Mouse (Mus musculus) G1E (cell line): ENCODE data around the gene Dpysl5. TPM values are rescaled to one million over a fixed set of nuclear protein-coding genes. Genes with fewer than 3 reads are reported as not detected.

Experiments
- ATAC-seq: 2 replicates; pipeline ENCODE4 v1.8.0; 2016; ENCODE audit warnings: mild to moderate bottlenecking; ENCODE audit not compliant: insufficient number of reproducible peaks, poor library complexity, low FRiP score, severe bottlenecking; ENCODE audit errors: extremely low read depth
- DNase-seq: peaks from one replicate; pipeline ENCODE4 v3.0.0; 2012; ENCODE audit warnings: low spot score
- H3K27me3 ChIP-seq: 2 replicates; pipeline ENCODE4 v1.6.1; 2012; ENCODE audit warnings: mild to moderate bottlenecking, low read length, inconsistent platforms; ENCODE audit not compliant: insufficient read depth
- H3K36me3 ChIP-seq: replicated peaks from 2 replicates; pipeline ENCODE3; 2012; ENCODE audit warnings: mild to moderate bottlenecking, inconsistent platforms
- H3K4me1 ChIP-seq: 2 replicates; pipeline ENCODE4 v1.6.1; 2012; ENCODE audit warnings: low read depth, low read length, inconsistent platforms, mixed read lengths; ENCODE audit not compliant: insufficient read depth
- H3K4me3 ChIP-seq: 2 replicates; pipeline ENCODE4 v1.5.1; 2012; ENCODE audit warnings: low read depth, mild to moderate bottlenecking, inconsistent platforms, low read length, moderate library complexity, mixed read lengths
- H3K9me3 ChIP-seq: replicated peaks from 2 replicates; pipeline ENCODE4 v1.6.1; 2012; ENCODE audit warnings: inconsistent platforms
- CTCF ChIP-seq: IDR thresholded peaks from 2 replicates; pipeline ENCODE4 v1.5.1; 2012; ENCODE audit warnings: low read depth, low read length, inconsistent platforms, mixed read lengths
- GATA1 ChIP-seq: IDR thresholded peaks from 2 replicates; pipeline ENCODE4 v1.6.1; 2012; ENCODE audit warnings: borderline replicate concordance, low read length, inconsistent platforms, mixed read lengths
- GATA2 ChIP-seq: IDR thresholded peaks from 2 replicates; pipeline ENCODE4 v1.6.1; 2012; ENCODE audit warnings: low read depth, low read length, inconsistent platforms, borderline replicate concordance
- POLR2AphosphoS5 ChIP-seq: IDR thresholded peaks from 2 replicates; pipeline ENCODE4 v1.6.1; 2012; ENCODE audit warnings: low read depth, low read length, inconsistent platforms; ENCODE audit not compliant: insufficient replicate concordance
- TAL1 ChIP-seq: conservative IDR thresholded peaks from 2 replicates; pipeline ENCODE4 v1.6.1; 2012; ENCODE audit warnings: low read depth, low read length, inconsistent platforms, mixed read lengths
- polyA plus RNA-seq: library from polyadenylated mRNA; stranded (reverse); fragments of >175 nt; gene quantifications from 2 replicates; pipeline ENCODE4 v1.2.3, GENCODE M21; 2012
- total RNA-seq, 2 experiments: library from RNA; stranded (forward) in 1 of 2; stranded (reverse) in 1 of 2; fragments of 200-1000 nt in 1 of 2; fragments of >200 nt in 1 of 2; fragmentation: Nextera tagmentation in 1 of 2; gene quantifications; 2 replicates each; pipeline ENCODE4 v1.2.3; 2014 to 2017

Gene Dpysl5
- total and polyA plus RNA-seq, 3 experiments: 0.49 TPM; not detected in 2

DNA sequence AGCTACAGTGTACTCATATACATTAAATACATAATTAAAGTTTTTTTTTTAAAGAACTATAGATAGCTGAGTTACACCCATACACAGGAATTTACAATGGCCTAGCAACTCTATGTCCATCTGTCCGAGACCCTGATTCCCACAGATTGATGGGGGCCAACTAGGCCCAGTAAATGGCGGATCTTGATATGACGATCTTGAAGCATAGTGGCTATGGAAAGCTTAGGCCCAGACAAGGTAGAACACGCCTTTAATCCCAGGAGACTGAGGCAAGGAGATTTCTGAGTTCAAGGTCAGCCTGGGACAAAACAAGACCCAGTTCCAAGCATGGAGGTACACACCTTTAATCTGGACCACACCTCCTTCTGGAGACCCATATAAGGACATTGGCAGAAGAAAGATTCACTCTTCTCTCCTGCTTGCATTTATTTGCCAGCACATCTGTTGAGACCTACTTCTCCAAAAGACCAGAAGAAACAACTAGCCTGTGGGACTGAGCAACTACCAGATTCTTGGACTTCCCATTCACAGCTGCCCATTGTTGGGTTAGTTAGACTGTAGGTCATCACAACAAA lies 32.6 kb upstream of the Dpysl5 start:
- peaks cover 45% of the 10 kb centered on the region for H3K36me3 ChIP-seq

DNA sequence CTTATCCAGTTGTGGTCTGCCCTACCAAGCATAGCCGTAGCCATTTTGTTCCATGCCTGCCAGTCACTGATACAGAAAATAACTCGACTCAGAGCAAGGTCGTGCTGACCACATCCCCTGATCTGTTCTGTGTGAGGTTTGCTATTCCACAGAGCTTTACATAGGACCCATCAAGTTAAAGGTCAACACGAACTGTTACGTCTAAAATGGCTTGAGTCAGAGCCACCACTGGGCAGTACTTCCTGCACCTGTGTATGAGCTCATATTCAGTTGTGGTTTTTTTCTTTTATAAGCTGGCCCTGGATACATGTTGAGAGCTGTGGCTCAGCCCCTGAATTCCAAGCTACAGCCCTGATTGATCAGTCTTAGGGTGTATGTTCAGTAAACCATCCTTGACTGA lies 31.8 kb upstream of the Dpysl5 start:
- Histone ChIP-seq H3K4me3 (no peak overlapping the region), H3K4me1 (peaks cover 4% of the 10 kb centered on the region; the same call in 1 of the 2 replicates), H3K9me3 (no peaks in the 10 kb centered on the region), H3K36me3 (peaks cover 39% of the 10 kb centered on the region), H3K27me3 (no peaks in the 10 kb centered on the region)
- TF ChIP-seq POLR2AphosphoS5 (no peak), TAL1 (no peak), GATA1 (no peak), CTCF (no peak), GATA2 (no peak)
- DNase-seq: no peak
- ATAC-seq: no peak

More for the DNA sequence above, 32.6 kb upstream of the Dpysl5 start:
- Histone ChIP-seq H3K27me3 (no peaks in the 10 kb centered on the region), H3K9me3 (no peaks in the 10 kb centered on the region), H3K4me3 (no peak overlapping the region), H3K4me1 (peaks cover 4% of the 10 kb centered on the region; the same call in 1 of the 2 replicates)
- DNase-seq (no peak), ATAC-seq (no peak)
- no peak for TF ChIP-seq GATA2
- no peak for TF ChIP-seq GATA1
- no peak for TF ChIP-seq TAL1
- no peak for TF ChIP-seq POLR2AphosphoS5
- TF ChIP-seq CTCF: no peak

DNA sequence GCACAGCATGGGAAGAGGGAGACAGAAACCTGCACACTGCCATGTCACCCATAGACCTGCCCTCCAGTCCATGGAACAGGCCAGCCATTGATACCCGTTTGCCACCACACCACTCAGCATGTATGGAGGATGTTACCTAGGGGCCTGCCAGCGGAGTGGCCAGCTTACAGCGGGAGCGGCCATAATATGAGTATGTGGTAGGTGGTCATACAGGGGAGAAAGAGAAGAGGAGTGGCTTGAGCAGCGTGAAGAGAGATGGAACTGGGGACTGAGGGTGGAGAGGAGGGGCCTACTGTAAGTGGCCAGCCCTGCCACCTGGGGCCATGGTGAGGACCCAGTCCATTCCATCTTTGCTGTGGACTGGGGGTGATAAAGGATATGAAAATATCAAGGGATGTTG lies 29.4 kb upstream of the Dpysl5 start:
- no peak overlapping the region for H3K4me3 ChIP-seq
- DNase-seq (no peak), ATAC-seq (no peak)
- no peaks in the 10 kb centered on the region for H3K9me3 ChIP-seq
- TF ChIP-seq GATA2 (no peak), POLR2AphosphoS5 (no peak), GATA1 (no peak), CTCF (no peak), TAL1 (no peak)
- H3K27me3 ChIP-seq: no peaks in the 10 kb centered on the region; the same call in 1 of the 2 replicates
- H3K4me1 ChIP-seq: no peaks in the 10 kb centered on the region
- peaks cover 16% of the 10 kb centered on the region for H3K36me3 ChIP-seq

DNA sequence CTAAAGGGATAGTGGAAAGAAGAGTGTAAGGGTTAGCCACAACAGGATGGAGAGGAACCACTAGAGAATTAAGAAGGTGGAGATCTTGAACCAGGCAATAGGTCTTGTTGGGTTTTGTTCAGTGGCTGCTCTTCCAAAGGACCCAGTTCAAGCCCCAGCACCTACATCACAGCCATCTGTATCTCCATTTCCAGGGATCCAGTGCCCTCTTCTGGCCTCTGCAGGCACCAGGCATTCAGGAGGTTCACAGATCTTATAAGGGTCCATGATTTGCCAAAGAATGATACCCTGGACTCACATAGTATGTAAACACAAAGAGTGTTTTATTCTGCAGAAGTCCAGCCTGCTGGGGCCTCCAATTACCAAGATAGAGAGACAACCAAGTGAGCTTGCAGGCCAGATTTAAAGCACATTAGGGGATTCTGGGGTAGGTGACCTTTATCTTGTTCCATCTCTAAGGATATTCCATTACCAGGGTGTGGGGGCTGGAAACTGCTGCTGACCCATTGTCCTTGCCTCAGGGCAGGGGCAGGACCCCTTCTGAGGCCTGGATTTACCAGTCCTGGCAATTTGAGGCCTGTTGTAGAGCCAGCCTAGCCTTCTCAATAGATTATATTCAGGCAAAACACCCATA lies 28.3 kb upstream of the Dpysl5 start:
- TF ChIP-seq TAL1 (no peak), GATA1 (no peak), POLR2AphosphoS5 (no peak), CTCF (no peak), GATA2 (no peak)
- no peak for ATAC-seq
- peaks cover 9% of the 10 kb centered on the region for H3K36me3 ChIP-seq

DNA sequence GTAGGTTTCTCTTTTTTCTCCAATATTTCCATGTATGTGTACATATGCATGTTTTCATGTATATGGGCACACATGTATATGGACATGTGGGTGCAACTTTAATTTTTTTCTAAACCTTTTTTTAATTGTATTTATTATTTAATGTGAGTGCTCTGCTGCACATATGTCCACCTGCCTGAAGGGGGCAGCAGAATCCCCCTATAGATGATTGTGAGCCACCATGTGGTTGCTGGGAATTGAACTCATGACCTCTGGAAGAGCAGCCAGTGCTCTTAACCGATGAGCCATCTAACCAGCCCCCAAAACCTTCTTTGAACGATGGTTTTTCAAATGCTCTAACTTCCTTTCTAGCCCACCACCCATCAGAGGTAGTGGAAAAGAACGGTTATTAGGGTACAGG lies 27.4 kb upstream of the Dpysl5 start:
- Histone ChIP-seq H3K36me3 (peaks cover 4% of the 10 kb centered on the region), H3K9me3 (no peaks in the 10 kb centered on the region), H3K4me1 (no peaks in the 10 kb centered on the region), H3K27me3 (peaks cover 3% of the 10 kb centered on the region), H3K4me3 (no peak overlapping the region)
- DNase-seq (no peak), ATAC-seq (no peak)
- TF ChIP-seq GATA2: no peak
- TF ChIP-seq POLR2AphosphoS5: no peak
- no peak for TF ChIP-seq TAL1
- 0 out of 2 replicates have a peak, but pooled peaks have one; percentile 11 for TF ChIP-seq CTCF
- TF ChIP-seq GATA1: no peak

More for the DNA sequence above, 28.3 kb upstream of the Dpysl5 start:
- Histone ChIP-seq H3K4me3 (no peak overlapping the region), H3K4me1 (no peaks in the 10 kb centered on the region), H3K27me3 (peaks cover 2% of the 10 kb centered on the region; the same call in 1 of the 2 replicates), H3K9me3 (no peaks in the 10 kb centered on the region)
- DNase-seq: no peak

DNA sequence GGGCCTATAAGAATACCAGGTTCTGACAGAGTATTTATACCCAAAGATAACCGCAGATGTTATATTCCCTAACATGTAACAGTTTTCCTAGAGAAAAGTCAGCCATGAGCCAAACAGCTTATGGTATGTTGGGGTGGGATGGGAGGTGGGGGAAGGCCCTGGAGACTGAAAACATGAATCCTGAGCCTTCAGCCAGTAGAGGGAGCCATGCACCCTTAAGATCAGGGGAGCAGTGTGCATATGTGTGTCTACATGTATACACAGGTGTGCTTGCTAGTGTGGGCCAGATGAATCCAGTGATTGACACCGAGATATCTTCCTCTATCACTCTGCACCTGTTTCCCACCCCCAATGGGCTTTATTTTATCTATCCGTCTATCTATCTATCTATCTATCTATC lies 24.6 kb upstream of the Dpysl5 start:
- DNase-seq: no peak
- H3K36me3 ChIP-seq: no peaks in the 10 kb centered on the region
- H3K4me1 ChIP-seq: no peaks in the 10 kb centered on the region
- peaks cover 9% of the 10 kb centered on the region for H3K27me3 ChIP-seq
- H3K9me3 ChIP-seq: no peaks in the 10 kb centered on the region
- no peak overlapping the region for H3K4me3 ChIP-seq
- no peak for TF ChIP-seq POLR2AphosphoS5
- peak; percentile 26; the same call in 1 of the 2 replicates for TF ChIP-seq CTCF
- no peak for ATAC-seq
